In the genomic region with DNA sequence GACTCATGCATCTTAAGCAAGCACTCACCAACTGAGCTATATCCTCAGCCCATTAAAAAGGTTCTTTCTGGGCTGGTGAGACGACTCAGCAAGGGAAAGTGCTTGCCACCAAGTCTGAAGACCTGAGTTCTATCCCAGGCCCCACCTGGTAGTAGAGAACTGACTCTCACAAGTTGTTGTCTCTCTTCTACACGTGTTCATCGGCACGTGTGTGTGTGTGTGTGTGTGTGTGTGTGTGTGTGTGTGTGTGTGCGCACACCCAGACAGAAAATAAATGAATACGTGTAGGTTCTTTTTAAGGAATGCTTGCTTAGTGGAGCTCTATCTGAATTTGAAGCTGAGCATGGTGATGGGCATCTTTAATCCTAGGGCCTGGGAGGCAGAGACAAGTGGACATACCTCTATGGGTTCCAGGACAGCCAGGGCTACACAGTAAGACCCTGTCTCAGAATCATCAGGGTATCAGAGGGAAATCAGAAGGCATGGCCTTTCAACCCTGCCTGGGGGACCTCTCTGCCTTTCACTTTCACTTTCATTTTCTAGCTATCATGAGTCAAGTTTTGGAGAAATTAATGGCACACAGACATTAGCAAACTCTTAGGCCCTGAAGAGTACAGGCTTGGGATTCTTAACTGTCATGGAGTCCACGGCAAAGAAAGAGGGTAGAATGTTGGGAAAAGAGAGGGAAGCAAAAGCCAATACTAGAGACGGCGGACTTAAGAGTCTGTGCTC, we compare ENCODE assay signal across 11 mouse cellular contexts. TPM values are rescaled to one million over a fixed set of nuclear protein-coding genes. Genes with fewer than 3 reads are reported as not detected.
DNase-seq lines count a peak whose midpoint lies in the region; ATAC-seq and TF ChIP-seq lines count a peak whose summit lies in the region.
"Had no signal": no experiment of that assay in that cellular context is flagged by ENCODE, and none has a peak within 500 bp of the region (broad histone marks: within the 10 kb centered on the region; RNA-seq: fewer than 3 reads in every experiment).

No protein-coding gene starts in this region.

- no peak for DNase-seq in kidney, adult 2 months
- peak; percentile 68 for DNase-seq in CD4-positive helper T cell, adult 2 months (ENCODE audit: low read depth, low spot score)
- DNase-seq in MEL (ENCODE audit: low read depth, low spot score), result peak; percentile 27
- DNase-seq: cerebellum, postnatal 25 days; layer of hippocampus, adult 9-11 months had no signal

- H3K9ac ChIP-seq in kidney, embryonic 14.5 days (ENCODE audit: low read depth, low read length), result no peak overlapping the region
- peak overlapping the region; percentile 83 for H3K9ac ChIP-seq in MEL (ENCODE audit: control insufficient read depth, low read depth, low read length, poor library complexity, severe bottlenecking)
- peak overlapping the region; percentile 89 for H3K9ac ChIP-seq in liver, embryonic 16.5 days (ENCODE audit: low read depth, low read length)

- no peaks in the 10 kb centered on the region for H3K36me3 ChIP-seq in kidney, adult 2 months (ENCODE audit: control insufficient read depth, insufficient read depth, low read length)
- H3K36me3 ChIP-seq in kidney, embryonic 14.5 days (ENCODE audit: control insufficient read depth, insufficient read depth, low read length), result peaks cover 9% of the 10 kb centered on the region; the same call in 1 of the 2 replicates
- H3K36me3 ChIP-seq in MEL (ENCODE audit: control insufficient read depth in 1 of 2, insufficient read depth in 2 of 2, low read length in 2 of 2), result peaks cover 7 to 46% of the 10 kb centered on the region in 2 experiments
- peaks cover 9% of the 10 kb centered on the region for H3K36me3 ChIP-seq in liver, embryonic 16.5 days (ENCODE audit: control insufficient read depth, insufficient read depth)

- H3K4me2 ChIP-seq in kidney, embryonic 14.5 days (replicated peaks; ENCODE audit: low read depth, low read length), result no peak overlapping the region; the same call in 1 of the 2 replicates
- H3K4me2 ChIP-seq in liver, embryonic 16.5 days (ENCODE audit: low read depth, low read length), result peak overlapping the region; percentile 89

- ATAC-seq in kidney, embryonic 14.5 days (ENCODE audit: low FRiP score, low TSS enrichment), result no peak
- no peak for ATAC-seq in liver, embryonic 16.5 days (ENCODE audit: low read depth)
- ATAC-seq in inflammation-experienced regulatory T-cells, adult 6 months, result no peak
- no peak for ATAC-seq in frontal cortex, adult (ENCODE audit: low TSS enrichment)
- ATAC-seq: midbrain, embryonic 16.5 days had no signal

- H3K27ac ChIP-seq in kidney, adult 2 months (ENCODE audit: insufficient read depth, low read depth, low read length), result peak overlapping the region; percentile 81
- H3K27ac ChIP-seq in kidney, embryonic 14.5 days (ENCODE audit: low read depth, low read length), result no peak overlapping the region
- peak overlapping the region; percentile 85 for H3K27ac ChIP-seq in MEL (ENCODE audit: control insufficient read depth, low read depth, low read length)
- H3K27ac ChIP-seq in liver, embryonic 16.5 days (ENCODE audit: low read length), result peak overlapping the region; percentile 88

- no peaks in the 10 kb centered on the region for H3K9me3 ChIP-seq in kidney, embryonic 14.5 days (ENCODE audit: control insufficient read depth, low read length)
- H3K9me3 ChIP-seq in MEL (replicated peaks; ENCODE audit: insufficient read depth, low read length), result no peaks in the 10 kb centered on the region
- no peaks in the 10 kb centered on the region for H3K9me3 ChIP-seq in liver, embryonic 16.5 days (replicated peaks; ENCODE audit: control insufficient read depth, low read length)

- WGBS in kidney, adult 2 months, result 82% methylated on average over 9 of the region's 9 CpGs
- WGBS in kidney, embryonic 14.5 days, result 87% methylated on average over 9 of the region's 9 CpGs
- 61% methylated on average over 9 of the region's 9 CpGs for WGBS in liver, embryonic 16.5 days (ENCODE audit: insufficient replicate concordance)

- peaks cover 34% of the 10 kb centered on the region for H3K4me1 ChIP-seq in kidney, adult 2 months (ENCODE audit: control insufficient read depth, insufficient read depth, low read length)
- peaks cover 19% of the 10 kb centered on the region for H3K4me1 ChIP-seq in kidney, embryonic 14.5 days (ENCODE audit: control insufficient read depth, insufficient read depth, low read length)
- H3K4me1 ChIP-seq in MEL (ENCODE audit: control insufficient read depth in 1 of 2, insufficient read depth in 2 of 2, low read length in 2 of 2), result peaks cover 2 to 33% of the 10 kb centered on the region in 2 experiments
- H3K4me1 ChIP-seq in liver, embryonic 16.5 days (ENCODE audit: control insufficient read depth, low read depth, low read length), result peaks cover 51% of the 10 kb centered on the region

- H3K4me3 ChIP-seq in kidney, adult 2 months (ENCODE audit: insufficient read depth, low read depth, low read length), result peak overlapping the region; percentile 21
- no peak overlapping the region for H3K4me3 ChIP-seq in kidney, embryonic 14.5 days (ENCODE audit: low read length)
- H3K4me3 ChIP-seq in MEL (ENCODE audit: control insufficient read depth in 1 of 2, insufficient read depth in 1 of 2, low read depth in 2 of 2, low read length in 2 of 2), result peak overlapping the region; percentile 67 to 77
- H3K4me3 ChIP-seq in liver, embryonic 16.5 days (ENCODE audit: low read depth, low read length), result peak overlapping the region; percentile 82

- TF ChIP-seq CTCF in kidney, adult 2 months (conservative IDR thresholded peaks at IDR 0.05; ENCODE audit: insufficient read depth, insufficient read length, low read depth, low read length), result no peak
- no peak for TF ChIP-seq CTCF in MEL (IDR thresholded peaks at IDR 0.05 in 2 of 3, conservative IDR thresholded peaks at IDR 0.05 in 1 of 3; ENCODE audit: control insufficient read depth in 1 of 3, insufficient read depth in 1 of 3, low read depth in 2 of 3, low read length in 3 of 3, poor library complexity in 1 of 3, severe bottlenecking in 1 of 3)

- H3K27me3 ChIP-seq in kidney, adult 2 months (replicated peaks; ENCODE audit: control insufficient read depth, insufficient read depth, low read length), result no peaks in the 10 kb centered on the region
- H3K27me3 ChIP-seq in kidney, embryonic 14.5 days (ENCODE audit: control insufficient read depth, insufficient read depth, low read length), result no peaks in the 10 kb centered on the region
- H3K27me3 ChIP-seq in MEL (ENCODE audit: control insufficient read depth in 1 of 2, insufficient read depth in 2 of 2, low read length in 2 of 2), result no peaks in the 10 kb centered on the region
- H3K27me3 ChIP-seq in liver, embryonic 16.5 days (ENCODE audit: control insufficient read depth, insufficient read depth, low read depth, low read length), result no peaks in the 10 kb centered on the region

- no peak for TF ChIP-seq EP300 in MEL (IDR thresholded peaks at IDR 0.05; ENCODE audit: low read depth in 1 of 2, low read length in 2 of 2)

- TF ChIP-seq POLR2A in kidney, adult 2 months (IDR thresholded peaks at IDR 0.05; ENCODE audit: low read depth, low read length), result no peak
- no peak for TF ChIP-seq POLR2A in MEL (IDR thresholded peaks at IDR 0.05; ENCODE audit: control insufficient read depth in 1 of 2, insufficient read depth in 1 of 2, low read depth in 1 of 2, low read length in 2 of 2, poor library complexity in 1 of 2)

- H3K79me2 ChIP-seq in MEL (ENCODE audit: control insufficient read depth, insufficient read depth, low read length, poor library complexity), result peaks cover 73% of the 10 kb centered on the region

- TF ChIP-seq RAD21 in MEL (IDR thresholded peaks at IDR 0.05; ENCODE audit: low read depth, low read length), result no peak

RNA-seq across cellular contexts. Expression of a gene that starts 2.7 kb away (rescaled TPM):
- polyA plus RNA-seq in kidney, adult 2 months (2012; rRNA removed), result 445 and 472 TPM in 2 replicates
- polyA plus RNA-seq in kidney, embryonic 14.5 days (2014; fragmentation: Nextera tagmentation; extraction: Ambion mirVana), result 46.8 and 92.8 TPM in 2 replicates
- total RNA-seq in MEL (2012; rRNA removed), result 233 and 263 TPM in 2 replicates
- 100 to 1,000 TPM in 1 of 2 experiments, not detected in 1; 249 TPM for polyA plus RNA-seq in MEL (2012; ENCODE audit: insufficient read depth in 1 of 2, insufficient read length in 2 of 2, low read depth in 1 of 2, low replicate concordance in 2 of 2, missing spikeins in 1 of 2)
- 21.9 and 22.6 TPM in 2 replicates for polyA plus RNA-seq in liver, embryonic 16.5 days (2015; fragmentation: Nextera tagmentation; extraction: Ambion mirVana)
- polyA plus RNA-seq in inflammation-experienced regulatory T-cells, adult 6 months (2017; shearing (Covaris generic)), result 10 to 100 TPM; 24.7 to 54.7 (median 48.7) TPM

RNA-seq across cellular contexts. Expression of a gene that starts 21.6 kb away (rescaled TPM):
- 0.48 and 0.49 TPM in 2 replicates for polyA plus RNA-seq in kidney, adult 2 months (2012; rRNA removed)
- polyA plus RNA-seq in kidney, embryonic 14.5 days (2014; fragmentation: Nextera tagmentation; extraction: Ambion mirVana), result 0.47 TPM in 1 of 2 replicates, not detected in the other
- total RNA-seq in MEL (2012; rRNA removed), result 0.49 and 0.73 TPM in 2 replicates
- polyA plus RNA-seq in MEL (2012; ENCODE audit: insufficient read depth in 1 of 2, insufficient read length in 2 of 2, low read depth in 1 of 2, low replicate concordance in 2 of 2, missing spikeins in 1 of 2), result 1 to 10 TPM in 1 of 2 experiments, not detected in 1; 2.1 TPM
- polyA plus RNA-seq in liver, embryonic 16.5 days (2015; fragmentation: Nextera tagmentation; extraction: Ambion mirVana), result 0.24 TPM in 1 of 2 replicates, not detected in the other
- 1 to 10 TPM in 1 of 3 experiments, not detected in 2; 1.1 TPM for polyA plus RNA-seq in inflammation-experienced regulatory T-cells, adult 6 months (2017; shearing (Covaris generic))
- total RNA-seq: hematopoietic stem cell, adult 5-6 weeks had no signal
- polyA plus RNA-seq: midbrain, embryonic 16.5 days had no signal

RNA-seq across cellular contexts. Expression of a gene that starts 23.0 kb away (rescaled TPM):
- polyA plus RNA-seq in kidney, adult 2 months (2012; rRNA removed), result 25.9 and 29.0 TPM in 2 replicates
- polyA plus RNA-seq in kidney, embryonic 14.5 days (2014; fragmentation: Nextera tagmentation; extraction: Ambion mirVana), result 44.3 and 74.5 TPM in 2 replicates
- 57.9 and 59.6 TPM in 2 replicates for total RNA-seq in MEL (2012; rRNA removed)
- polyA plus RNA-seq in MEL (2012; ENCODE audit: insufficient read depth in 1 of 2, insufficient read length in 2 of 2, low read depth in 1 of 2, low replicate concordance in 2 of 2, missing spikeins in 1 of 2), result 100 to 1,000 TPM in 1 of 2 experiments, 10 to 100 TPM in 1; 63.7 to 143 TPM
- 9.9 and 12.0 TPM in 2 replicates for polyA plus RNA-seq in liver, embryonic 16.5 days (2015; fragmentation: Nextera tagmentation; extraction: Ambion mirVana)
- 10 to 100 TPM in 2 of 3 experiments, 1 to 10 TPM in 1; 7.0 to 12.4 (median 12.4) TPM for polyA plus RNA-seq in inflammation-experienced regulatory T-cells, adult 6 months (2017; shearing (Covaris generic))

RNA-seq across cellular contexts. Expression of a gene that starts 24.4 kb away (rescaled TPM):
- 0.04 and 0.08 TPM in 2 replicates for polyA plus RNA-seq in kidney, adult 2 months (2012; rRNA removed)
- 0.07 TPM in 1 of 2 replicates, not detected in the other for polyA plus RNA-seq in kidney, embryonic 14.5 days (2014; fragmentation: Nextera tagmentation; extraction: Ambion mirVana)
- total RNA-seq in MEL (2012; rRNA removed), result 0.07 and 0.08 TPM in 2 replicates
- under 1 TPM in 1 of 2 experiments, not detected in 1; 0.04 TPM for polyA plus RNA-seq in MEL (2012; ENCODE audit: insufficient read depth in 1 of 2, insufficient read length in 2 of 2, low read depth in 1 of 2, low replicate concordance in 2 of 2, missing spikeins in 1 of 2)
- polyA plus RNA-seq in liver, embryonic 16.5 days (2015; fragmentation: Nextera tagmentation; extraction: Ambion mirVana), result not detected in 2 replicates
- under 1 TPM in 1 of 3 experiments, not detected in 2; 0.47 TPM for polyA plus RNA-seq in inflammation-experienced regulatory T-cells, adult 6 months (2017; shearing (Covaris generic))
- total RNA-seq: hematopoietic stem cell, adult 5-6 weeks had no signal

RNA-seq across cellular contexts. Expression of a gene that starts 27.4 kb away (rescaled TPM):
- polyA plus RNA-seq in kidney, adult 2 months (2012; rRNA removed), result not detected in 2 replicates
- not detected in 2 replicates for polyA plus RNA-seq in kidney, embryonic 14.5 days (2014; fragmentation: Nextera tagmentation; extraction: Ambion mirVana)
- total RNA-seq in MEL (2012; rRNA removed), result not detected in 2 replicates
- not detected for polyA plus RNA-seq in MEL (2012; ENCODE audit: insufficient read depth in 1 of 2, insufficient read length in 2 of 2, low read depth in 1 of 2, low replicate concordance in 2 of 2, missing spikeins in 1 of 2)
- polyA plus RNA-seq in liver, embryonic 16.5 days (2015; fragmentation: Nextera tagmentation; extraction: Ambion mirVana), result not detected in 2 replicates
- not detected for polyA plus RNA-seq in inflammation-experienced regulatory T-cells, adult 6 months (2017; shearing (Covaris generic))
- total RNA-seq: hematopoietic stem cell, adult 5-6 weeks had no signal
